Mouse (Mus musculus): ENCODE results near the gene Ankrd34a. TPM values are rescaled to one million over a fixed set of nuclear protein-coding genes. Genes with fewer than 3 reads are reported as not detected.

Ankrd34a gene
- polyA plus RNA-seq, 1 experiment from 2014 or later, result 21.9 TPM

DNA sequence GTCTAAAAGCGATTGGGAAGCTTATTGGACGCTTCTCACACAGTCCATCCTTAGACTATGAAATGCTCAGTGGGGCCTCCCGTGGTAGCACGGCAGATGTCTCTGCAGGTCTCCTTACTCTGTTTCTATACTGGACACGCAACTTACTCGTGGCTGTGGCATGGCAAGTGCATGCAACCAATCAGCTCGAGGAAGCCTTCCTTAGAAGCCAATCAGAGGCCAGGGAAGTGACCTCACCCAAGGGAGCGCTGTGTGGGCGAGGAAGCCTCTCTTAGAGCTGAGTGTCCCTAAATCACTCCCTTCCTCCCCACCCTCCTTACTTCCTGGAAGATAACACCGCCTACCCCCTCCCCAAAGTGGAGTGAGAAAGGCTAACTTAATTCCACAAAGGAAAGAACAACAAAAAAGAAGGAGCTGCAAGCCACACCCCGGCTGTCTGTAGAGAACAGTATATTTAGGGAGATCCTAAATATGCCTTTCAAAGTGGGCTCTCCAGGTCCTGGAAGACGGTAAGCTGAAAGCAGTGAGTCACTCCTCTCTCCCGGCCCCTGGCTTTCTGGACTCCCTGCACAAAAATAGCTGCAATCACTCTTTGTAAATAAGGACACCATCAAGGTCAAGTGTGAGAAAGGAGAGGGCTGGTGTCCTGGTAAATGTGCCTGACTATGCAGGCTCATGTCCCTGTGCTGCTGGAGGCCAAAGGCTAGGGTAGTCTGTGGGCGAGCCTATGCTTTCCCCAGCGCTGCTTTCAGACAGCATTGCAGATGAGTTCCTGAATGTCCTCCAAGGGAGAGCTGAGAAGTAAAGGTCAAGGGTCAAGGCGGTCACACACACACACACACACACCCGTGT is 19.5 kb upstream of the Ankrd34a start, which contains the start of gene Gm16253:
Gene Gm16253 (plus strand): TSS at position 295 of the 852 bp plus-strand sequence.
- H3K9ac ChIP-seq (replicated peaks; ENCODE audit: low read depth, low read length), result no peak within 1 kb of the TSS; the same call in 1 of the 2 replicates
- peak within 1 kb of the TSS; percentile 14 for H3K4me3 ChIP-seq (replicated peaks; ENCODE audit: low read length)
- peak within 1 kb of the TSS; percentile 42 for H3K4me2 ChIP-seq (ENCODE audit: low read length)
- H3K27ac ChIP-seq (ENCODE audit: low read length), result peak within 1 kb of the TSS; percentile 41
- H3K27me3 ChIP-seq (replicated peaks; ENCODE audit: control insufficient read depth, insufficient read depth, low read length), result no peaks in the 10 kb centered on the region
- no peaks in the 10 kb centered on the region for H3K36me3 ChIP-seq (ENCODE audit: control insufficient read depth, insufficient read depth)
- WGBS, result 39% methylated on average over 17 of the region's 17 CpGs
- peak; percentile 77 for ATAC-seq
- peaks cover 18% of the 10 kb centered on the region for H3K4me1 ChIP-seq (replicated peaks; ENCODE audit: control insufficient read depth, insufficient read depth, low read length)
- no peaks in the 10 kb centered on the region for H3K9me3 ChIP-seq (ENCODE audit: control insufficient read depth, low read length)

DNA sequence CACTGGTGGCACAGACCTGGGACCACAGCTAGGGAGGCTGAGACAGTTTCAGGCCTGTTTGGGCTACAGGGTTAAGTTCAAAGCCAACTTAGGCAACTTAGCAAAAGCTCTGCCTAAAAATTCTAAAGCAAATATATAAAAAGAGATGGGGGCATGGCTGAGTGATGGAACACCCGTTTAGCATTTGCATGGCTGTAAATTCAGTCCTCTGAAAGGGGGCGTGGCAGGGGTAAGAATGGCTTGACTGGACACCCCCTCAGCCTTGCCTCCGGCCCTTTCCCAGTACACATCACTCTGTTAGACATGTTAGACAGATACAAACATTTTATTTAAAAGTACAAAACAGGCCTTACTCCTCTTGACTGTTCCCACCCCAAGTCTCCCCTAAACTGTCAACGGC is 18.9 kb upstream of the Ankrd34a start:
- no peaks in the 10 kb centered on the region for H3K36me3 ChIP-seq (ENCODE audit: control insufficient read depth, insufficient read depth)
- no peak overlapping the region; the same call in 1 of the 2 replicates for H3K27ac ChIP-seq (ENCODE audit: low read length)
- H3K4me2 ChIP-seq (ENCODE audit: low read length), result no peak overlapping the region

DNA sequence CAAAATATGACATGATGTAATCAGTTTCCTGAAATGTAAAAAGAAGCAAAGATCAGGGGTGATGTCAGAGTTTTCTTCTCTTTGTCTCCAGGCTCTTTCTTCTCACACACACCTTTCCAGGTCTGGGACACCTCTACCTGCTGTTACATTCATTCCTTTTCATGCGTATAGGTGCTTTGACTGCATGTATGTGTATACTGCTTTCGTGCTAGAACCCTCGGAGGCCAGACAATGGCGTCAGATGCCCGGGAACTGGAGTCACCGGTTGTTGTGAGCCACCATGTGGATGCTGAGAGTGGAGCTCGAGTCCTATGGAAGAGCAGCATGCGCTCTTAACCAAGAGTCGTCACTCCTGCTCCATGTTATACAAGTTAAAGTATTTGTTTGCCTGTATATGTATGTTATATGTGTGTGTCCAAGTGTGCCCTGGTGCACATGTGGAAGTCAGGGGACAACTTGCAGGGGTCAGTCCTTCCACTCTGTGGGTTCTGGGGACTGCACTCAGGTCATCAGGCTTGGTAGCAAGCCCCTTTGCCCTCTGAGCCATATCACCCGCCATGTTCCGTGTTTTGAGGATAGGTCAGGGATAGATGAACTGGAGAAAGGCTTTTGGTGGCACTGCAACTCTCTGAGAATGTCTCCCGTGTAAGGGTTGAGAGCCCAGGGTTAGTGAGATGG is 17.7 kb upstream of the Ankrd34a start:
- Histone ChIP-seq H3K27me3 (replicated peaks; ENCODE audit: control insufficient read depth, insufficient read depth, low read length) (no peaks in the 10 kb centered on the region), H3K4me1 (replicated peaks; ENCODE audit: control insufficient read depth, insufficient read depth, low read length) (peaks cover 18% of the 10 kb centered on the region), H3K36me3 (ENCODE audit: control insufficient read depth, insufficient read depth) (no peaks in the 10 kb centered on the region), H3K9me3 (ENCODE audit: control insufficient read depth, low read length) (no peaks in the 10 kb centered on the region), H3K4me3 (replicated peaks; ENCODE audit: low read length) (no peak overlapping the region), H3K27ac (ENCODE audit: low read length) (no peak overlapping the region), H3K4me2 (ENCODE audit: low read length) (no peak overlapping the region), H3K9ac (replicated peaks; ENCODE audit: low read depth, low read length) (no peak overlapping the region)
- ATAC-seq, result no peak
- 75% methylated on average over 12 of the region's 12 CpGs for WGBS

More for the DNA sequence above, 18.9 kb upstream of the Ankrd34a start:
- no peaks in the 10 kb centered on the region for H3K9me3 ChIP-seq (ENCODE audit: control insufficient read depth, low read length)
- H3K4me1 ChIP-seq (replicated peaks; ENCODE audit: control insufficient read depth, insufficient read depth, low read length), result peaks cover 18% of the 10 kb centered on the region
- H3K27me3 ChIP-seq (replicated peaks; ENCODE audit: control insufficient read depth, insufficient read depth, low read length), result no peaks in the 10 kb centered on the region
- WGBS, result 84% methylated on average over 4 of the region's 4 CpGs
- no peak overlapping the region for H3K9ac ChIP-seq (replicated peaks; ENCODE audit: low read depth, low read length)
- ATAC-seq, result no peak
- H3K4me3 ChIP-seq (replicated peaks; ENCODE audit: low read length), result no peak overlapping the region

DNA sequence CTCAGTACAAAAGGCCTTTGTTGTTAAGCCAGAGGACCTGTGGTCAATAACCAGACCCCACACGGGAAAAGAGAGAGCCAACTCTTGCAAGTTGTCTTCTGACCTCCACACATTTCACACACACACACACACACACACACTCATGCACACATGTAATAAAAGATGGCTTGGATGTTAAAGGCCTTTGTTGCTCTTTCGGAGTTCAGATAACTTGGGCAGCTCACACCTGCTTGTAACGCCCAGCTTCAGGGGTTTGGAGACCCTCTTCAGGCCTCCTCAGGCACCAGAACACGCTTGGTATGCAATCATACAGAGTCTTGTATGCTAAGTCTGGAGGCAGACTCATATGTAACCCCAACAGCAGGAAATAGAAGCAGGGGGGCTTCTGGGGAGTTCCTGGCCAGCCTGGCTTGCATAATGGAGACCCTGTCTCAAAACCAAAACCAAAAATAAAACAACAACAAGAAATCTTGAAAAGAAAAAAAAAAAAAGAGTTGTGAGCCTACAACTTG is 17.1 kb upstream of the Ankrd34a start:
- Histone ChIP-seq H3K27ac (ENCODE audit: low read length) (no peak overlapping the region), H3K4me1 (replicated peaks; ENCODE audit: control insufficient read depth, insufficient read depth, low read length) (peaks cover 18% of the 10 kb centered on the region), H3K4me3 (replicated peaks; ENCODE audit: low read length) (no peak overlapping the region), H3K9ac (replicated peaks; ENCODE audit: low read depth, low read length) (no peak overlapping the region), H3K4me2 (ENCODE audit: low read length) (no peak overlapping the region), H3K27me3 (replicated peaks; ENCODE audit: control insufficient read depth, insufficient read depth, low read length) (no peaks in the 10 kb centered on the region), H3K9me3 (ENCODE audit: control insufficient read depth, low read length) (no peaks in the 10 kb centered on the region), H3K36me3 (ENCODE audit: control insufficient read depth, insufficient read depth) (no peaks in the 10 kb centered on the region)
- WGBS, result 83% methylated on average over 4 of the region's 4 CpGs
- ATAC-seq, result no peak

DNA sequence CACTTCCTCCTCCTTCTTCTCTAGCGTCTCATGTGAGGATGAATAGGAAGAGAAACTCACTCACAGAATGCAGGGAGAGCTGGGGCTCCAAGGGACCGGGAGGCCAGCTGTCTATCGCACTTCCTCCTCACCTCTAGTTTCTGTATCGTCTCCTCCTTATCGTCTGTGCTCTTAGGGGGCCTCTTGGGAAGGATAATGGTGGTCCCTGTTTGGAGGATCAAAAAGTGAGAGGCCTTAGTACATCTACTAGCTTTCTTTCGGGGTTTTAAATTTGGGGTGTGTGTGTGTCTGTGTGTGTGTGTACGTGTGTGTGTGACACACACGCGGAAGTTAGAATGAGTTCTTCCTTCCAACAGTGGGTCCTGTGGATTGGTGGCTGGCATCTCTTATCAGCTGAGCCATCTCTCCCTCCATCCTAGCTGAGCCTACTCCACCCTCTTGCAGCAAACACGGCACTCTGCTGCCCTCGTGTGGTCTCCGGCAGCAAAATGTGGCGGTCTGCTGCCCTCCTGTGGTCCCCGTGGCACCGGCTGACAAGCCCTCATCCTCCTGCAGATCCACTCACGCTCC is 16.5 kb upstream of the Ankrd34a start:
- H3K36me3 ChIP-seq (ENCODE audit: control insufficient read depth, insufficient read depth), result no peaks in the 10 kb centered on the region
- peak overlapping the region; percentile 59 for H3K9ac ChIP-seq (replicated peaks; ENCODE audit: low read depth, low read length)
- 12% methylated on average over 16 of the region's 16 CpGs for WGBS
- no peak overlapping the region; the same call in 1 of the 2 replicates for H3K27ac ChIP-seq (ENCODE audit: low read length)
- H3K27me3 ChIP-seq (replicated peaks; ENCODE audit: control insufficient read depth, insufficient read depth, low read length), result no peaks in the 10 kb centered on the region
- H3K9me3 ChIP-seq (ENCODE audit: control insufficient read depth, low read length), result no peaks in the 10 kb centered on the region
- peak overlapping the region; percentile 40 for H3K4me3 ChIP-seq (replicated peaks; ENCODE audit: low read length)
- peak overlapping the region; percentile 65 for H3K4me2 ChIP-seq (ENCODE audit: low read length)
- H3K4me1 ChIP-seq (replicated peaks; ENCODE audit: control insufficient read depth, insufficient read depth, low read length), result peaks cover 18% of the 10 kb centered on the region
- ATAC-seq, result peak; percentile 90

DNA sequence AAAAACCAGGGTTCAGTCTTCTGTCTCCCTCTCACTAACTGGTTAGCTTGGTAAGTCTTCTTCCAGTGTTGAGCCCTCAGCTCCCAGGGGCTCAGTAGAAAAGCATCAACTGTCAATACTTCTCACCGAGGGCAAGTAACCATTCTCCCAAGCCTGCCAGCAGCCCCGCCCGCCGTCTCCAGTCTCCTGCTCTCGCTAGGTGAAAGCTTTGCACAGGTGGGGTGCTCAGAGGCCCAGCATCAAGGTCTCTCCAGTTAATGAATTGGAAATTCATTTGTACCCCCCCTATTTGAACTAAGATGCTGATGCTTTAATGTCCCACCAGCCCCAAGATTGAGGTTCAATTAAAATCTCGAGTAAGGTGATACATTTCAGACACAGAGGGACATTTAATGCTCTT is 15.3 kb upstream of the Ankrd34a start:
- Histone ChIP-seq H3K4me2 (ENCODE audit: low read length) (no peak overlapping the region), H3K4me1 (replicated peaks; ENCODE audit: control insufficient read depth, insufficient read depth, low read length) (peaks cover 17% of the 10 kb centered on the region), H3K27ac (ENCODE audit: low read length) (no peak overlapping the region), H3K4me3 (replicated peaks; ENCODE audit: low read length) (no peak overlapping the region), H3K27me3 (replicated peaks; ENCODE audit: control insufficient read depth, insufficient read depth, low read length) (no peaks in the 10 kb centered on the region), H3K9ac (replicated peaks; ENCODE audit: low read depth, low read length) (no peak overlapping the region), H3K36me3 (ENCODE audit: control insufficient read depth, insufficient read depth) (no peaks in the 10 kb centered on the region), H3K9me3 (ENCODE audit: control insufficient read depth, low read length) (no peaks in the 10 kb centered on the region)
- WGBS, result 45% methylated on average over 6 of the region's 6 CpGs
- ATAC-seq, result no peak

DNA sequence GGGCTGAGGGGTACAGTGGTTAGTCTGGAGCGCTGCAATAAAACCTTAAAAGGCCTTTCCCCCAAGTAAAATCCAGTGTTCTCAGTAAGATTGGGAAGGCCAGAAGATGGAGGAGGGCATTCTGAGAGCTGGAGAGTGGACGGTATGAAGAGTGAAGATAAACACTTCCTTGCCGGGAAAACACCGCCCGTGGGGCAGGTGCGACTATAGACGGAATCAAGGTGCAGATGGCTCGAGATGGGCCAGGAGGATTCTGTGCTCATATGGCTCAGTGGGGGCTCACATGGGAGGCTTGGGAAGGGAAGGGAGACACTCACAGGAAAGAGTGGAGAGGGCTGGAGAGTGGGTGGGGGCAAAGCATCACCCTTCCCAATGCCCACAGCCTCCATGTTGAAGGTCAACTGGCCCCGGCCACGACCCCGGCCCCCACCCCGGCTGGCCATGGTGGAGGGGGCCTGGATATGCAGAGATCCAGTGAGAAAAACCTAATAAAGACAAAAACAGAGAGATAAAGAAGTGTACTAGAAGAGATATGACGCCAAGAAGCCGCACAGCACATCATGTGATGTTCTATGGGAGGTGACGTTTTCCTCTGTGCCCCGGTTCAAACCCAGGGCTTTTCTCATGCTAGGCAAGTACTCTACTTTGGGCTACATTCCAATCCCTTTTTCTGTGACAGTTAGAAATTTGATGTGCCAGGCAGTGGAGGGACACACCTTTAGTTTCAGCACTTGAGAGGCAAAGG is 14.5 kb upstream of the Ankrd34a start:
- no peaks in the 10 kb centered on the region for H3K9me3 ChIP-seq (ENCODE audit: control insufficient read depth, low read length)
- no peaks in the 10 kb centered on the region for H3K27me3 ChIP-seq (replicated peaks; ENCODE audit: control insufficient read depth, insufficient read depth, low read length)
- no peak overlapping the region for H3K9ac ChIP-seq (replicated peaks; ENCODE audit: low read depth, low read length)
- no peak overlapping the region for H3K27ac ChIP-seq (ENCODE audit: low read length)
- WGBS, result 85% methylated on average over 16 of the region's 16 CpGs
- H3K4me3 ChIP-seq (replicated peaks; ENCODE audit: low read length), result no peak overlapping the region
- H3K4me1 ChIP-seq (replicated peaks; ENCODE audit: control insufficient read depth, insufficient read depth, low read length), result peaks cover 9% of the 10 kb centered on the region
- no peaks in the 10 kb centered on the region for H3K36me3 ChIP-seq (ENCODE audit: control insufficient read depth, insufficient read depth)
- no peak overlapping the region for H3K4me2 ChIP-seq (ENCODE audit: low read length)
- no peak for ATAC-seq

DNA sequence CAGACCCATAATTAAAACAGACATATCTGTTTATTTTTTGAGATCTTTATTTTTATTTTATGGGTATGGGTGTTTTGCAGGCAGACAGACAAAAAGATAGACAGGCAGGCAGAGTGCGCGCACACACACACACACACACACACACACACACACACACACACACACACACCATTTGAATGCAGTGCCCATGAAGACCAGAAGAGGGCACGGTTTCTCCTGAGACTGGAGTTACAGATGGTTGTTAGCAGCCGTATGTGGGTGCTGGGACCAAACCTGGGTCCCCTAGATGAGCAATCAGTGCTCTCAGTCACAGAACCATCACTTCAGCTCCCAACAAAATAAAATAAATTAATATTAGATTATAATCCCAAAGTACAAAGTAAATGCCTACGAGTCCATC is 13.1 kb upstream of the Ankrd34a start:
- H3K36me3 ChIP-seq (ENCODE audit: control insufficient read depth, insufficient read depth), result no peaks in the 10 kb centered on the region
- no peak overlapping the region for H3K9ac ChIP-seq (replicated peaks; ENCODE audit: low read depth, low read length)
- WGBS, result 92% methylated on average over 5 of the region's 5 CpGs
- no peaks in the 10 kb centered on the region for H3K9me3 ChIP-seq (ENCODE audit: control insufficient read depth, low read length)
- peaks cover 5% of the 10 kb centered on the region for H3K4me1 ChIP-seq (replicated peaks; ENCODE audit: control insufficient read depth, insufficient read depth, low read length)
- no peak overlapping the region for H3K4me3 ChIP-seq (replicated peaks; ENCODE audit: low read length)
- no peak overlapping the region for H3K4me2 ChIP-seq (ENCODE audit: low read length)
- no peak overlapping the region for H3K27ac ChIP-seq (ENCODE audit: low read length)
- ATAC-seq, result no peak
- no peaks in the 10 kb centered on the region for H3K27me3 ChIP-seq (replicated peaks; ENCODE audit: control insufficient read depth, insufficient read depth, low read length)

All from forebrain, embryonic 16.5 days (tissue).